Mouse (Mus musculus): ENCODE results near the gene Shld2.

DNA sequence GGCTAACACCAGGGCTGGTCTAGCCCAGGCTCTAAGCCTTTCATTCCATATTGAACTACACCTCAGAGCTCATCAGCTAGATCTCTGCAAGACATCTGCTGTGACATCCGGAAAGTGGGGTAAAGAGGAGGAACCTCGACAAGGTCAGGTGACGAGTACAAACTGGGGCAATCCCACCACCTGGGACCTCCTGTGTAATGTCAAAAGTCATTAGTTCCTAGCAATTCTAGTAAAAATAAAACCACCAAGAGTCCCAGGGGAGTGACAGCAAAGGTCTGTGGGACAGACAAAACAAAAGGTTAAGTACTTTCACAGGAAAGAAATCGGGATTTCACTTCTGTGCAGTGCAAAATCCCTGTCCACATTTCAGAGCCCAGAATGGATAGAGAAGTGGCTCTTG lies 116.4 kb downstream of the Shld2 start:
- TF ChIP-seq POLR2A (IDR thresholded peaks at IDR 0.05; ENCODE audit: borderline replicate concordance, low read depth, low read length): no peak
- no peak for TF ChIP-seq CTCF (IDR thresholded peaks at IDR 0.05; ENCODE audit: low read depth, low read length)
